Mouse (Mus musculus) small intestine, adult 2 months (tissue): ENCODE results near the gene Rcl1.

ENCODE experiments used
- CTCF ChIP-seq: fragments of 200-500 bp; IDR thresholded peaks from 2 replicates; pipeline ENCODE4 v1.5.1; 2012; ENCODE audit warnings: low read depth, mild to moderate bottlenecking, control low read depth, inconsistent platforms, low read length, moderate library complexity, mixed read lengths; ENCODE audit not compliant: insufficient replicate concordance, insufficient read length; ENCODE audit errors: extremely low read depth
- POLR2A ChIP-seq: fragments of 200-500 bp; IDR thresholded peaks from 2 replicates; pipeline ENCODE4 v1.6.1; 2012; ENCODE audit warnings: low read depth, mild to moderate bottlenecking, control low read depth, inconsistent platforms, low read length, moderate library complexity

GRCm38 (mm10) chr19:29182166-29182565 is 81.0 kb downstream of the Rcl1 start:
- TF ChIP-seq POLR2A (no peak), CTCF (no peak)
